Mouse (Mus musculus) heart, adult 2 months (tissue): ENCODE results near the gene Bcl2l12. TPM values are rescaled to one million over a fixed set of nuclear protein-coding genes. Genes with fewer than 3 reads are reported as not detected.
A peak's percentile ranks its signal among the peaks of the same experiment; 100 is the strongest.
"Not testable (repeated sequence)": the region's sequence is repeated elsewhere in the genome, so short reads cannot be mapped to it uniquely, and the experiment has no call there.

Experiments used
- DNase-seq, 2 experiments: peaks; one replicate each; pipeline ENCODE4 v3.0.0; 2021
- H3K27ac ChIP-seq: fragments of 200-600 bp; 2 replicates; pipeline ENCODE4 v1.8.1; 2022
- H3K27me3 ChIP-seq: fragments of 200-500 bp; 2 replicates; pipeline ENCODE4 v1.6.1; 2012; ENCODE audit warnings: mild to moderate bottlenecking, low read length, inconsistent platforms, mixed read lengths; ENCODE audit not compliant: control insufficient read depth, insufficient read depth
- H3K36me3 ChIP-seq: fragments of 200-500 bp; 2 replicates; pipeline ENCODE4 v1.6.1; 2012; ENCODE audit warnings: low read length, inconsistent platforms; ENCODE audit not compliant: control insufficient read depth, insufficient read depth
- H3K4me1 ChIP-seq: fragments of 200-500 bp; 2 replicates; pipeline ENCODE4 v1.6.1; 2011; ENCODE audit warnings: low read length; ENCODE audit not compliant: control insufficient read depth, insufficient read depth
- H3K4me3 ChIP-seq: fragments of 200-600 bp; 2 replicates; pipeline ENCODE4 v1.8.1; 2022
- H3K79me2 ChIP-seq: fragments of 200-500 bp; replicated peaks from 2 replicates; pipeline ENCODE4 v1.6.1; 2012; ENCODE audit warnings: mild to moderate bottlenecking, inconsistent platforms, low read length, moderate library complexity, mixed read lengths; ENCODE audit not compliant: control insufficient read depth, insufficient read depth
- H3K9ac ChIP-seq: fragments of 200-500 bp; 2 replicates; pipeline ENCODE4 v1.6.1; 2012; ENCODE audit warnings: low read depth, mild to moderate bottlenecking, control low read depth, inconsistent platforms, low read length, mixed read lengths
- CTCF ChIP-seq: fragments of 200-600 bp; IDR thresholded peaks from 2 replicates; pipeline ENCODE4 v1.8.1; 2022; ENCODE audit warnings: antibody characterized with exemption, mild to moderate bottlenecking, moderate library complexity
- EP300 ChIP-seq: fragments of 200-500 bp; IDR thresholded peaks from 2 replicates; pipeline ENCODE4 v1.6.1; 2011; ENCODE audit warnings: low read depth, low read length, control low read depth; ENCODE audit not compliant: insufficient read depth
- POLR2A ChIP-seq: fragments of 200-500 bp; IDR thresholded peaks from 2 replicates; pipeline ENCODE4 v1.6.1; 2011; ENCODE audit warnings: mild to moderate bottlenecking, low read depth, low read length, control low read depth; ENCODE audit not compliant: insufficient read depth
- WGBS: fragments of 180-500 bp; shearing (Covaris S2); methylation state at CpG from one replicate; pipeline ENCODE4 v1.1.7; 2018; 5-methylcytosine and 5-hydroxymethylcytosine counted together
- intact Hi-C: fragments of 180-260 bp; cut with DNase I; formaldehyde crosslinking; loops from one replicate; pipeline ENCODE4 v1.15.1; 2025
- polyA plus RNA-seq: library from polyadenylated mRNA; depleted of rRNA; stranded (reverse); fragments of >200 nt; gene quantifications from 2 replicates; pipeline ENCODE4 v1.2.3, GENCODE M21; 2012
- total RNA-seq, 2 experiments: library from RNA; stranded (reverse); gene quantifications; 2 replicates each; pipeline ENCODE4 v1.2.3; 2021

The Bcl2l12 gene
- total and polyA plus RNA-seq, 3 experiments = 9.5 to 19.2 (median 11.5) TPM

DNA sequence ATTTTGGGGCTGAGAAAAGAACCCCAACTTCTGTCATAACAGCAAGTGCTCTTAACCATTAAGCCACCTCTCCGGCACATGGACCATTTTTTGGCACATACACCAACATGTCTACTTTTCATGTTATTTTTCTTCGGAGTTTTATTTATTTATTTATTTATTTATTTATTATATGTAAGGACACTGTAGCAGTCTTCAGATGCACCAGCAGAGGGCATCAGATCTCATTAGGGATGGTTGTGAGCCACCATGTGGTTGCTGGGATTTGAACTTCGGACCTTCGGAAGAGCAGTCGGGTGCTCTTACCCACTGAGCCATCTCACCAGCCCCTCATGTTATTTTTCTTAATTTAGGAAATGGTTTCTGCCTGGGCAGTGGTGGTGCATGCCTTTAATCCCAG is 25.2 kb upstream of the Bcl2l12 start:
- WGBS = 64% methylated on average over 5 of the region's 5 CpGs
- H3K36me3 ChIP-seq, H3K79me2 ChIP-seq, DNase-seq, intact Hi-C loops, H3K9ac ChIP-seq, H3K4me3 ChIP-seq, H3K27ac ChIP-seq, H3K27me3 ChIP-seq: not testable (repeated sequence)
- H3K4me1 ChIP-seq = peaks cover 11% of the 10 kb centered on the region
- TF ChIP-seq CTCF (peak; percentile 60), POLR2A (peak; percentile 3; the same call in 1 of the 2 replicates)

DNA sequence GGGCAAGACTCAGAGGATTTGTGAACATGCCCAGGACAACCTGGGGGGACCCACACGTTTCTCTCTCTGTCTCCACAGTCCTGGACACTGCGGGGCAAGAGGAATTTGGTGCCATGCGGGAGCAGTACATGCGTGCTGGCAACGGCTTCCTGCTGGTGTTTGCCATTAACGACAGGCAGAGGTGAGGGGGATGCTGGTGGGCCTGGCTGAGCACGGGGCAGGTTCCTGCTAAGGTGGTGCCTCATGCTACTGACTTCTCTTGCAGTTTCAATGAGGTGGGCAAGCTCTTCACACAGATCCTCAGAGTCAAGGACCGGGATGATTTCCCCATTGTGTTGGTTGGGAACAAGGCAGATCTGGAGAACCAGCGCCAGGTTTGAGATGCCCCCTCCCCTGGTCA is 21.7 kb upstream of the Bcl2l12 start:
- Histone ChIP-seq H3K9ac (no peak overlapping the region), H3K4me1 (peaks cover 7% of the 10 kb centered on the region), H3K4me3 (no peak overlapping the region), H3K36me3 (no peaks in the 10 kb centered on the region), H3K27me3 (no peaks in the 10 kb centered on the region), H3K27ac (no peak overlapping the region), H3K79me2 (no peaks in the 10 kb centered on the region)
- WGBS = 82% methylated on average over 9 of the region's 9 CpGs
- no peak for TF ChIP-seq POLR2A
- no peak for TF ChIP-seq EP300
- no peak for TF ChIP-seq CTCF
- DNase-seq = no peak
- intact Hi-C loops = no loop called here

DNA sequence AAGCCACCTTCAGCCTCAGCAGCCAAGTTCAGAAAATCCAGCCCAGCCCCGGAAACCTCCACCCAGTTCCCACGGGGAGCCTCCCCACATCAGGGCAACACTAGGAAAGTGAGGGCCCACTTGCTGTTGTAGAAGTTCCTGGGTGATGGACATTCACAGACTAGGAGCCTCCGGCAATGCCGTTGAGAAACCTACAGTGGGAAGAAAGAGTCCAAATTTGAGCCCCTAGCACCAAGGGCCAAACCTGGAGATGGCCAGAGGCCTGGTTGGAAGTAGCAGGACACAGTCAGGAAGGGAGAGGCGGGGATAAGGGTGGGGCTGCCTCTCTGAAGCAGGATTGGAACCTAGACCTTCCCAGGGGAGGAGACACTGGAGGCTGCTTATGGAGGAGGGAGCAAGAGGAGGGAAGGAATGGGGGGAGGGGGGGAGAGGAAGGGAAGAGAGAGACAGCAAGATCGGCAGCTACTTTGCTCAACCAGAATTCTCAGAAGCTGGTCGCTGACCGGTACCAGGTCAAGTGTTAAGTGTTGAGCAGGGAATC is 20.6 kb upstream of the Bcl2l12 start:
- intact Hi-C loops = loop anchor here (2.0 to 5.0 kb wide), 2 partner anchors 34 to 103 kb away; partner anchors contain the start of gene Rps11
- WGBS = 15% methylated on average over 8 of the region's 8 CpGs
- no peaks in the 10 kb centered on the region for H3K36me3 ChIP-seq
- TF ChIP-seq CTCF (no peak), EP300 (0 out of 2 replicates have a peak, but pooled peaks have one; percentile 44), POLR2A (peak; percentile 93)
- peaks cover 7% of the 10 kb centered on the region for H3K4me1 ChIP-seq
- H3K9ac ChIP-seq = peak overlapping the region; percentile 85
- peak overlapping the region; percentile 75 for H3K4me3 ChIP-seq
- DNase-seq = peak; percentile 84 to 90
- peak overlapping the region; percentile 100 for H3K27ac ChIP-seq
- H3K27me3 ChIP-seq = no peaks in the 10 kb centered on the region
- H3K79me2 ChIP-seq = peaks cover under 1% of the 10 kb centered on the region; the same call in 1 of the 2 replicates

DNA sequence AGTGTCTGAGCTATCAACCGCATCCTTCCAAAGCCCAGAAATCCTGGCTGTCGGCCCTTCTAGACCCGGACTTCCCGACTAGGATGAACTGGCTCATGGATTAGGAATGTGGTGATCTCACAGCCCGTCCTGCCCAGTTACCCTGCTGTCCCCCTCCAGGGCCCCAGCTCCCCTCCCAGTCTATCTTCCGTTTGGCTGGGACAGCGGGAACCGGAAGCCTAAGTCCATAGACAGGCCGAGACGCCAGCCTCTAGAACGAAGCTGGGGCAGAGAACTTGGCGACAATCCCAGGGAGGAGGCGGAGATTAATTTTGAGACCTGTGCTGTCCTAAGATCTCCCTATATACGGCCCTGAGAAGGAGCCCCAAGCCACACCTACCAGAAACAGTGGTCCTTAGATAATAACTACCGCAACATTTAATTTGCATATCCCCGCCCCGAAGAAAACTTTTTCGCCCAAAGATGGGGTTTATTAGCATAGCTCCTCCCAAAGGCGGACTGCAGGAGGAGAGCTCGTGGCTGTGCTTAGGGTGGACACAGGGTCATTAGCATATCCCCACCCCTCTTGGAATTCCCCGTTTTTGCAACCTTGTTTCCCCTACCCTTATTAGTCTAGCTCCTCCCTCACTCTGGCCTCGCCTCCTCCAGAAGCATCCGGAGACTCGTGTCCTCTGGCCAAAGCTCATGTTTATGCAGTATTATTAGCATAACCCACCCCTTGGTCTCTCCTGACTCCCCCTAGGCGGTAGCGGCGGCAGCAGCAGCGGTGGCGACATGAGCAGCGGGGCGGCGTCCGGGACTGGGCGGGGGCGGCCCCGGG is 18.9 kb upstream of the Bcl2l12 start, which contains the start of gene Rras:
TSS of gene Rras (plus strand) at position 720 of the 820 bp plus-strand sequence.
- peak; percentile 89 to 96 for DNase-seq
- TF ChIP-seq POLR2A (peak; percentile 93), EP300 (peak; percentile 94), CTCF (peak; percentile 47)
- peaks cover 8% of the 10 kb centered on the region for H3K4me1 ChIP-seq
- H3K36me3 ChIP-seq = no peaks in the 10 kb centered on the region
- H3K27ac ChIP-seq = peak within 1 kb of the TSS; percentile 100
- H3K27me3 ChIP-seq = no peaks in the 10 kb centered on the region
- peak within 1 kb of the TSS; percentile 85 for H3K9ac ChIP-seq
- peaks cover 1% of the 10 kb centered on the region; the same call in 1 of the 2 replicates for H3K79me2 ChIP-seq
- peak within 1 kb of the TSS; percentile 75 for H3K4me3 ChIP-seq
- WGBS = under 1% methylated on average over 36 of the region's 36 CpGs
- intact Hi-C loops = loop anchor here (1.0 to 5.0 kb wide), 3 partner anchors 33 to 105 kb away; partner anchors contain the start of gene Rps11

DNA sequence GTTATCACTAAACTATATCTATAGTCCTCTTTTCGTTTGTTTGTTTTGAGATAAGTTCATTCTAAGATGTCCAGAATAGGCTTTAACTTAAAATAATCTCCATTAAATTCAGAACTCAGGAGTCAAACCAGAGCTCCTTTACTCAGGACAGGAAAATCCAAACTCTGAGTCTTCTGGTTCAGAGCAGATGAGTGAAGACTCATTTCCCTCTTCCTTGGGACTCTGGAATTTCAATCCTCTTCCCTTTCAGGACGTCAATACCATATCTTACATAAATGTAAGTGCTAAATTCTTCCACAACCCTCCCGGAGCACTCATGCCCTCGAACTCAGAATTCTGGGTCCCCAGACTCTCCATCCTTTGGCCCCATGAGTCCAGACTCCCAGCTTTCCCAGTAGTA is 18.2 kb upstream of the Bcl2l12 start:
- Histone ChIP-seq H3K79me2 (peaks cover 1% of the 10 kb centered on the region; the same call in 1 of the 2 replicates), H3K4me3 (peak overlapping the region; percentile 53), H3K27ac (peak overlapping the region; percentile 100), H3K36me3 (no peaks in the 10 kb centered on the region), H3K4me1 (peaks cover 8% of the 10 kb centered on the region), H3K9ac (peak overlapping the region; percentile 77), H3K27me3 (no peaks in the 10 kb centered on the region)
- TF ChIP-seq EP300 (no peak), CTCF (no peak), POLR2A (no peak)
- intact Hi-C loops = loop anchor here (1.0 to 5.0 kb wide), 2 partner anchors 37 to 106 kb away; partner anchors contain the start of gene Rps11
- under 1% methylated on average over 4 of the region's 4 CpGs for WGBS
- no peak for DNase-seq
